Mouse (Mus musculus): Measurements from ENCODE around the gene Pdk2.
A peak's percentile ranks its signal among the peaks of the same experiment; 100 is the strongest.

- TF ChIP-seq CTCF (IDR thresholded peaks at IDR 0.05; ENCODE audit: low read depth) (peak; percentile 84), EP300 (IDR thresholded peaks at IDR 0.05; ENCODE audit: low read depth) (no peak)
Measured at GRCm38 (mm10) chr11:95001058-95001457, 40.1 kb downstream of the Pdk2 start.

Data from heart, postnatal 0 days (tissue).